Mouse (Mus musculus): Measurements from ENCODE around the gene Ptdss2.

- TF ChIP-seq MYOG (IDR thresholded peaks at IDR 0.05; ENCODE audit: control insufficient read depth, extremely low read depth, insufficient read length): no peak
- no peak for TF ChIP-seq CTCF (IDR thresholded peaks at IDR 0.05; ENCODE audit: control insufficient read depth, insufficient read depth, insufficient read length)
- TF ChIP-seq MAX (IDR thresholded peaks at IDR 0.05): no peak
- no peak for TF ChIP-seq FOSL1 (IDR thresholded peaks at IDR 0.05; ENCODE audit: insufficient read depth, low read length, poor library complexity, severe bottlenecking)
Measured at GRCm38 (mm10) chr7:141188194-141188593, 66.0 kb downstream of the Ptdss2 start.

All from C2C12 (cell line).